Mouse (Mus musculus): ENCODE measurements at regions not wholly inside any gene's neighbourhood (a gene's known extent, or its start where the extent isn't known, plus 50 kb on each side); places are given as distances from the start of the nearest gene placed in this dataset.

DNA sequence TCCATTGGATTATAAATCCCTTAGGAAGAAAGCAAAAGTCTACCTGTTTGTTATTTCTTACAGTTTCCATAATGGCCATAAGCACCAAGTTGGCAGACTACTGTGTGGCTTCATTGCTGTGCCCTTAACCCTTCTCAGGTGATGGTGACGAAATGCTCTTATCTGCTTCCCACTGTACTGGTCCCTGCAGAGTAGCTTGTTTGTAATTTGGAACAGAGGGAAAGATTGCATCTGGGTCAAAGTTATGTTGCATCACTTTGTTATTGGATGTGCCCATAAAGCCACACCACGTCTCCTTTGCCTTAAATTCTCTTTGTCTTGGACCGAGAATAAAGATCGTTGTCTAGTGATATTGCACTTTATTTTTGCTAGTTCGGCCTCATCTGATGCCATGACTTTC is 615.9 kb downstream of the Nfib start:
- no peak for DNase-seq

- no peak for DNase-seq
Measured at GRCm38 (mm10) chr4:82083519-82083918, 622.0 kb downstream of the Nfib start.

- no peak for DNase-seq
Measured at GRCm38 (mm10) chr4:82068050-82068449, 625.4 kb upstream of the Mpdz start.

GRCm38 (mm10) chr4:82065641-82066358 is 623.2 kb upstream of the Mpdz start:
- DNase-seq: no peak

- no peak for DNase-seq
Measured at GRCm38 (mm10) chr4:82062726-82063125, 620.1 kb upstream of the Mpdz start.

DNA sequence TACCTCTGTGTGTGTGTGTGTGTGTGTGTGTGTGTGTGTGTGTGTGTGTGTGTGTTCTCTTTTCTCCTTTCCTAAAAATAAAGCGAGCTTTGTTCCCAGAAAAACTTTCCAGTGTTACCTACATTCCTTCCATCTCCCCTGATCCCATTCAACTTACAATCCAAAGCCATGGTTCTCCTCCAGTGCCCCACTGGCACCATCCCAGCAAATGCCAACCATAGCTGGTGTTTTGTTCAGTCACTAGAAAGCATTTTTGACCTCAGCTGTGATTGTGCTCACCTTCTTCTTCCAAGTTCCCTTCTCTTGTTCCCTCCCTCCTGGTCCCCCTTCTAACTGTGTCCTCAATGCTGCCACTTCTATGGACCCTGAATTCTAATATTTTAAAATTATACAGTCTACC is 614.1 kb upstream of the Mpdz start:
- DNase-seq: no peak

GRCm38 (mm10) chr4:82048171-82048570 is 605.6 kb upstream of the Mpdz start:
- no peak for DNase-seq

DNA sequence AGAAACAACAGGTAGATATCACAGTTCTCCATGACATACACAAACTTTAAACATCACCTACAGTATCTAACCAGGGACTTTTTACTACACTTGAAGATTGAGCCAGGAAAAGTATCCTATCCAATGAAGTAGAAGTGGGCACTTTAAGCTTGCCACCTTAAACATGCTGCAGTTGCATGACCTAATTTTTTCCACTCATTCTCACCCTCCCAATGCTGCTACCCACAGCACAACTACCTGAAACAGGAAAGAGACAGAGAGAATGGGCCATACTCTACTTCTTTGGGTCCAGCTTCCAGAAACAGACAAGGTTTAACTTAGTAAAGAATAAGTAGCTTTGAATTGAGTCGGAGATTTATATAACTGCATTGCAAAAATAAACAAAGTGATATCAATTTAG is 594.9 kb upstream of the Mpdz start:
- no peak for DNase-seq

DNA sequence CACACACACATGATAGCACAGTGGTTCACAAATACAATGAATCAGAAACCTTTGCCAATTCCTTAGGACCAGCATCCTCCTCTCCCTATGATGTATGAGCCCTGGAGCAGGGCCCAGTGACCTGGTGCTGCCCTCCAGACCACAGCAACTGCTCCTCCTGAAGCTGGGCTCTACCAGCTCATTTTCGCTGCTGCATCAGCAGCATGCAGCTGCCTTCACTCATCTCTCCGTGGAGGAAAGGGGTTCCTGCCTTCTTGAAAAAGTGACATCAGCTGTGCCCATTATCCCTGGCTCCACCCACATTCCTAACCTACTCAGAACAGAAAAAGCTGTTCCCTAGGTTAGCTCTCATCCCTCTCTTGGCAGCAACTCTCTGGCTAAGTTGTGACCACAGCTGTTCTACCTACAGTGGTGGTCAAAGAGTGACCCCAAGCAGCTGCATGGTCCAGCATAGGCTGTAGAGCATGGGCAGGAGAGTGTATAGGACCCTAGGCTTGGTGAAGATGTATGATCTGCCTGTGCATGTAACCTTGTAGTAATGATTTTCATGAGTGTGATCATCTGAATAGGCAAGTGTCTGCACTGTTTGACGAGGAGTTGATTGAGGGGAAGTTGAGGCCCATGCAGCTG is 592.6 kb upstream of the Mpdz start:
- DNase-seq: peak; percentile 20

DNA sequence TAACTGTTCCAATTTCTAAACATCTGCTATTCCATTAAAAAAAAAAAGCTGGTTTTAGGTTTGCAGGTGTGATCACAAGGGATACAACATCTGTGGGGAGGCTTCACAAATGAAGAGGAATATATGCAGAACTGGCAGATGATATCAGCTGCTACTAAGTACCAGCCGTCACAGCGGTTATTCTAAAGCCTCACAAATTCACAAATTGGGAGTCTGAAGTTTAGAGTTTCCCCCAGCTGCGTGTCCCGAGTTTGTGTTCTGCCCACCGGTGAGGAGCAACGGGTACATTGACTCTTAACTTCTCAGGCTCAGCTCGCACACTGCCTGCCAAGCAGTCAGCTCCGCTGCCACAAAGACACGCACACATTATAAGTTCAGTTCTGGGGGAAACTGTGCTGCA is 586.6 kb upstream of the Mpdz start:
- DNase-seq: no peak

DNA sequence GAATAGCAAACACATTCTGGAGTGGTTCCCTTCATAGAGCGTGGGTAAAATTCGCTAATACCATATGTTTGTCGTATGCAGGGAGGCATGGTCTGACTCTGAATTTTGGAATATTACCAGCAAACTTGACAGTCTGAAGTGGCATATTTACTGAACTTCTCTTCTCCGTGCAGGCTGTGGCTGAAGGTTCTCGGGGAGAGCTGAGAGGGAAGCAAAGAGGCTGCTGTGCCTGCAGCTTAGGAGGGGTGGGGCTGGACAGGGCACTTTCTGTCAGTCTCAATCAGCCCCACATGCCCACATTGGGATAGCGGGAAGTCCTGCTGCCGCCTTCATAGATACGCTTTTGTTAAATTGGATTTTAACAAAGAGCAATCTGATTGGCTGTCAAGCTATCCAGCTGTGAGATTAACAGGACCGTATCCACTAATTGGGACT is 584.8 kb upstream of the Mpdz start:
- DNase-seq: no peak

GRCm38 (mm10) chr4:82001406-82001732 is 558.8 kb upstream of the Mpdz start:
- DNase-seq: no peak

DNA sequence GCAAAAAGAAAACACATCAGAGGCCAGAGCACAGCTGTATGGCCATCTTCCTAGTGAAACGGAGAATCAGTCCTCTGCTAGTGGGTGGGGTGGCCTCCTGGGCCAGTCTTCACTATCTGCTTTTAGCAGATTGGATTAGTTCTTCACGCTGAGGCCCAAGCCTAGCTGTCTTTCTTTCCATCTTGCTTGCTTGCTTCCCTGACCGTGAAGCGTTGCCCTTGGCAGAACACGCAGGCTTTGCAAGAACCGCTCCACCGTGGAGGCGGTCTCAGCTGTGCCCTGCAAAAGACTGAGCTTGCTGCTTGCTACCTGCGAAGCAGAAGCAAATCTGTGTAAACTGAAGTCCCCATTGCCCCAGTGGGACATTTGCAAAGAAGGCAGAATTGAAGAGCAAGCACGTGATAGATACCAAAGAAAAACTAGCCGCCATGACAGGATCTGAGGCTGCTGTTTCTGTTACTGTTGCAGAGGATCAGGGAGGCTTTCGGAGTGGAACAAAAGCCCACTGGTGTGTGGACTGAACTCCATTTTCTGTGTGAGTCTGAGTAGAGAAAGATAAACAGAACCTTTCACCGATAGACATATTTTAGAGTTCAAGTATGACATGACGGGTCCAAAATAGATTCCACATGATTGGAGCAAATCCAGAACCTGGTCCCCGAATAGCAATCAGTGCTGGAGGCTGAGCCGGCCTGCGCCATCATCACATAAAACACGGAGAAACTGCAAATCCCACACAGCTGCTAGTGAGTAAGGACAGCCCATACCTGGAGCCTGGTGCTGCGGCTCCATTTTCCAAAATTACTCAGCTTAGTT is 558.2 kb upstream of the Mpdz start:
- no peak for DNase-seq

- DNase-seq: no peak
Measured at GRCm38 (mm10) chr4:81999654-82000314, 557.2 kb upstream of the Mpdz start.

- DNase-seq: no peak
Measured at GRCm38 (mm10) chr4:81999093-81999492, 556.5 kb upstream of the Mpdz start.

DNA sequence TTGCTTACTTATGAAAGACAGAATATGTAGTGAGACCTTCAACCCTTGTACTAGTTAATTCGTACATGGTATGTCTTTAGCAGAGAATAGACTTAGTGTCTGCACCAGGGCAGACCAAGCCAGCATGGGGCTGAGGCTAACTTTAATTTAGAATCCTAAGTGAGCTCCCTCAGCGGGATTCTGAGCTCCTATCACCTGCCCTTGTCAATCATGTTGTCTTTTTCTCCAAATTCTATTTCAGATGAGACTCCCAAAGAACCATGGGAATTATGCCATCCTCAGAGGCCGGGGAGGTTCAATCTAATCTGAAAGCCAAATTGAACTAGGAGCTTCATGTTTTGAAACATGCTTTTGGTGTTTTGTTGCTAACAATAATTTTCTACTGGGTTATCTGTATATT is 553.8 kb upstream of the Mpdz start:
- no peak for DNase-seq

GRCm38 (mm10) chr4:81995243-81995642 is 552.6 kb upstream of the Mpdz start:
- no peak for DNase-seq

GRCm38 (mm10) chr4:81988796-81989195 is 546.2 kb upstream of the Mpdz start:
- no peak for DNase-seq

DNA sequence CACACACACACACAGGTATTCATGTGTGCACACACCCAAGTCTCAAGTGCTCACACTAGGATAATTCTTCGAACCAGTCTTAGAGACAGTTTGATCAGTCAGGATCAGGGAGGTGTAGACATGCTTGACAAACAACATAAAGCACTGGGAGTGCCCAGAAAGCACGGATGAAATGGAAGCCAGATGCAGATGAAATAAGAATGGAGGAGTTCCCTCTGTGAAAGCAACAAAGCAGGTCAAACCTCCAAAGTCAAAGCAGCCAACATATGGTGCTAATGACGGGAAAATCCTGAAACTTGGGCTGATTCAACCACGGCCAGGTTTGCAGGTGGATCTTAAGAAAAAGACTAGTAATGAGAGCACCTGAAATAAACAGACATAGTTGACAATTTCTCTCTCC is 544.0 kb upstream of the Mpdz start:
- DNase-seq: no peak

DNA sequence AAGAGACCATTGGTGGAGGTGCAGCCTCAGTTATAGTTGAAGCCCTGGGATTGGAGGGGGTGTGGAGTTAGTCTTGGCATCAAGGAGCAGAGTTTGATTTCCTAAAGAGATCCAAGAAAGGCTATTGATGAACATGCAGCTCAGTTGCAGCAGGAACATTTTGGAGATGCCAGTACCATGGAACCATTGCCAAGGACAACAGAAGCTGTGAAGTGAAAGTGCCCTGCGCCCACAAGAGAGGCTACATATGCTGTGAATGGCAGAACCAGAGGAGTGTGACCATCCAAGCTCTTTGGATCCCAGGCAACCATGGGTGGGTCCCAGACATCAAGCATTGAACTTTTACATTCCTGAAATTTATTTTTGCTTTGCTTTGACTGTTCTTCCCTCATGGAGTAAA is 539.2 kb upstream of the Mpdz start:
- no peak for DNase-seq

DNA sequence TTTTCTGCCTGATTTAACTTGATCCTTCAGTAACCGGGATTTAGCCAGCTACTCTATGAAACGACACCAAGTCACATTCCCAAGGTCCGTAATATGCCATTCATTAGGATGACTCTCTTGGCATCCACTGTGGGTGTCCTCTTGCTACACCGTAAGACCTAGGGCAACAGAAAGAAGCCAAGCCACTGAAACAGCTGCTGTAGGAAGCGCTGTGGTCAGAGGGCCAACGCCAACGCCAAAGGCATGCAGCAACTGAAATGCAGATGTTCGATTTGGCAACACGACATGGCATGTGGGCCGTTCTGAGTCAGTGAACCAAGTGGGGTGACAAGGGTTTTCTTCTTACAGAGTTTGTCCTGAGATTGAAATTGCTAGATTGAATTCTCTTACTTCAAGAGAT is 527.9 kb upstream of the Mpdz start:
- DNase-seq: no peak

- no peak for DNase-seq
Measured at GRCm38 (mm10) chr4:81969621-81970115, 527.1 kb upstream of the Mpdz start.

All from adrenal gland, postnatal 25 days (tissue).